Mouse (Mus musculus) liver, postnatal 0 days (tissue): Measurements from ENCODE around the gene Thtpa. TPM values are rescaled to one million over a fixed set of nuclear protein-coding genes. Genes with fewer than 3 reads are reported as not detected.

Experiments
- ATAC-seq: fragments of 200-750 bp; cut with Nextera tagmentation; 2 replicates; pipeline ENCODE4 v1.8.0; 2017; ENCODE audit warnings: mild to moderate bottlenecking, moderate library complexity
- DNase-seq: peaks from one replicate; pipeline ENCODE4 v3.0.0-alpha.2; 2016
- H3K27ac ChIP-seq: fragments of 300-500 bp; sonication (generic); 2 replicates; pipeline ENCODE4 v1.5.1; 2014; ENCODE audit warnings: antibody characterized with exemption, moderate library complexity, mild to moderate bottlenecking, low read depth
- H3K27me3 ChIP-seq: fragments of 300-500 bp; sonication (generic); 2 replicates; pipeline ENCODE4 v1.6.1; 2014; ENCODE audit warnings: low read length, control low read depth, mixed read lengths; ENCODE audit not compliant: insufficient read depth
- H3K36me3 ChIP-seq: fragments of 300-500 bp; sonication (generic); replicated peaks from 2 replicates; pipeline ENCODE4 v1.6.1; 2014; ENCODE audit warnings: mild to moderate bottlenecking, control low read depth, low read length, moderate library complexity, mixed read lengths; ENCODE audit not compliant: insufficient read depth
- H3K4me1 ChIP-seq: fragments of 300-500 bp; sonication (generic); 2 replicates; pipeline ENCODE4 v1.6.1; 2014; ENCODE audit warnings: antibody characterized with exemption, mild to moderate bottlenecking, control low read depth; ENCODE audit not compliant: insufficient read depth
- H3K4me2 ChIP-seq: fragments of 300-500 bp; sonication (generic); 2 replicates; pipeline ENCODE4 v1.6.1; 2014; ENCODE audit warnings: low read depth, mild to moderate bottlenecking, low read length, moderate library complexity, mixed read lengths
- H3K4me3 ChIP-seq: fragments of 300-500 bp; sonication (generic); 2 replicates; pipeline ENCODE4 v1.5.1; 2014; ENCODE audit warnings: low read depth, low read length
- H3K9ac ChIP-seq: fragments of 300-500 bp; sonication (generic); replicated peaks from 2 replicates; pipeline ENCODE4 v1.6.1; 2014; ENCODE audit warnings: mild to moderate bottlenecking, moderate library complexity
- H3K9me3 ChIP-seq: fragments of 300-500 bp; sonication (generic); 2 replicates; pipeline ENCODE4 v1.6.1; 2016; ENCODE audit warnings: mild to moderate bottlenecking, control low read depth, low read length, mixed read lengths
- CTCF ChIP-seq: sonication (generic); IDR thresholded peaks from 2 replicates; pipeline ENCODE4 v1.5.1; 2016; ENCODE audit warnings: antibody characterized with exemption, low read depth
- EP300 ChIP-seq: IDR thresholded peaks from 2 replicates; pipeline ENCODE4 v1.6.1; 2016; ENCODE audit warnings: antibody characterized with exemption, low read depth, mild to moderate bottlenecking
- WGBS: fragments of 180-500 bp; shearing (Covaris S2); extraction: QIAGEN DNeasy Blood & Tissue Kit; methylation state at CpG from one replicate; pipeline ENCODE4 v1.1.7; 2014; ENCODE audit not compliant: insufficient replicate concordance; 5-methylcytosine and 5-hydroxymethylcytosine counted together
- polyA plus RNA-seq: library from polyadenylated mRNA; unstranded; fragments of >200 nt; fragmentation: Nextera tagmentation; extraction: Ambion mirVana; gene quantifications from 2 replicates; pipeline ENCODE4 v1.2.1, GENCODE M21; 2015

Gene Thtpa
- polyA plus RNA-seq, 1 experiment from 2014 or later, result 7.0 TPM

DNA sequence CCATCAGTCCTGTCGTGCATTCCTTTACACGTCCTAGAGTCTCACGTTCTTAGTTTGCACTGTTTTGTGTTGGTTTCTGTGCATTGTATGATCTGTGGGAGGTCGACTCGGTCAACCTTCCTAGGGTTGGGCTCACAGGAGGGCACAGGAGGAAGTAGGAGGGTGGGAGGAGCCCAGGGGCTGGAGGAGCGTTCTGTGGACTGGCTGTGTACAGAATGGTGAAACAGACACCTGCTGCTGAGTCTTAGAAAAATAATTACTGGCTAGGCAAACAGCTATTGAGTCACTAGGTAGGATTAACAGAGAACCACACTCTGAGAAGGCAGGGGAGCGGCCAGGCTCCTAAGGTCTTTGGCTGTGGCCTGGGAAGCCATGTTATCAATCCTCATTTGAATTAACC lies 44.7 kb downstream of the Thtpa start:
- TF ChIP-seq EP300 (no peak), CTCF (no peak)
- no peak overlapping the region for H3K27ac ChIP-seq
- no peak overlapping the region for H3K4me3 ChIP-seq
- H3K9ac ChIP-seq, result no peak overlapping the region
- H3K9me3 ChIP-seq, result no peaks in the 10 kb centered on the region
- no peak for ATAC-seq
- 45% methylated on average over 7 of the region's 7 CpGs for WGBS
- no peaks in the 10 kb centered on the region for H3K27me3 ChIP-seq
- no peaks in the 10 kb centered on the region for H3K36me3 ChIP-seq
- no peak overlapping the region for H3K4me2 ChIP-seq
- H3K4me1 ChIP-seq, result no peaks in the 10 kb centered on the region
- DNase-seq, result no peak

DNA sequence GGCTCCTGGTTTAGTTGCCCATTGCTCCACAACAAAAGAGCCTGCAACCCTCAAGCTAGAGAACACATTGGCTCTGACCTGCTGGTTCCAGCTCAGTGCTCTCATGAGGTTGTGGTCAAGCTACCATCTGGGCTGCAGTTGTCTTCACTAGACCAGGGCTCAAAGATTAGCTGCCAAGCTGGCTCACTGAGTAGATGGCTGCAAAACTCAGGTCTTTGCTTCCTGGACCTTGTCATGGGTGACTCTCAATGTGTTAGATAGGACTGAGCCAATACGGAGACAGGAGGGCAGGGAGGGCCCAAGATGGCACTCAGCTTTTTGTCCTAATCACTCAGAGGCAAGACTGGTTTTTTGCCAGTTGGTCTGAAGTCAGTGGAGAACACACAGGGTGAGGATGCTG lies 51.7 kb downstream of the Thtpa start:
- H3K27me3 ChIP-seq, result no peaks in the 10 kb centered on the region
- peaks cover 3% of the 10 kb centered on the region; the same call in 1 of the 2 replicates for H3K4me1 ChIP-seq
- TF ChIP-seq CTCF (no peak), EP300 (no peak)
- no peak for ATAC-seq
- H3K4me2 ChIP-seq, result no peak overlapping the region
- H3K4me3 ChIP-seq, result no peak overlapping the region
- WGBS, result 71% methylated on average over 1 of the region's 1 CpGs
- H3K36me3 ChIP-seq, result no peaks in the 10 kb centered on the region
- H3K9me3 ChIP-seq, result no peaks in the 10 kb centered on the region
- no peak overlapping the region for H3K9ac ChIP-seq
- H3K27ac ChIP-seq, result 0 out of 2 replicates have a peak overlapping the region, but pooled peaks have one; percentile 2
- no peak for DNase-seq

DNA sequence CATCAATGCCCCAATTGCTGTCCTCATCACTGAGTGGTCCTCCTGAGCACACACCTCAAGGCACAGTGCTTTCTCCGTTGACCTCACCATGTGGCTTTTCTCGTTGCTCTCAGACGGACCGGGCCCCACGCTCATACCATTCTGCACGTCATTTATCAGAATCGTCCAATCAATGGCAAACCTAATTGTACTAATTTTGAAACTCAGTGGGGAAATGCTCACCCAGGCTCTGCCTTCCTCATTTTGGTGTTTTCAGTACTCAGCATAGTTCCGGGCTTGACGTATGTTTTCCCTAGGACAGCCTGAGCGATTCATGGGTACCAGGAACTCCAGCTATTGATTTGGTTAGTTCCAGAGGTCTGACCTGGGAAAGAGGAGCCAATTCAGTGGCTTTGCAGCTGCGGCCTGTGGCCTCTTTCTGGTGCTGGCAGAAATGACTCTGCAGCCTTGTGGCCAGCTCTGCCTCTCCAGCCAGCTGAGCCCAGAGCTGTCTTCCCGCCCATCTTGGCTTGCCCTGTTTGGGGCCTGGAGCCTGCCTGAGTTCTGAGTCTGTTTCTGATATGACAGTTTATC lies 52.3 kb downstream of the Thtpa start:
- H3K27ac ChIP-seq, result peak overlapping the region; percentile 19; the same call in 1 of the 2 replicates
- peaks cover 3% of the 10 kb centered on the region; the same call in 1 of the 2 replicates for H3K4me1 ChIP-seq
- no peak for TF ChIP-seq EP300
- TF ChIP-seq CTCF, result no peak
- WGBS, result 55% methylated on average over 12 of the region's 12 CpGs
- H3K27me3 ChIP-seq, result no peaks in the 10 kb centered on the region
- H3K4me3 ChIP-seq, result no peak overlapping the region
- H3K9ac ChIP-seq, result no peak overlapping the region
- H3K4me2 ChIP-seq, result no peak overlapping the region
- DNase-seq (no peak), ATAC-seq (peak; percentile 81)
- H3K9me3 ChIP-seq, result no peaks in the 10 kb centered on the region
- no peaks in the 10 kb centered on the region for H3K36me3 ChIP-seq

DNA sequence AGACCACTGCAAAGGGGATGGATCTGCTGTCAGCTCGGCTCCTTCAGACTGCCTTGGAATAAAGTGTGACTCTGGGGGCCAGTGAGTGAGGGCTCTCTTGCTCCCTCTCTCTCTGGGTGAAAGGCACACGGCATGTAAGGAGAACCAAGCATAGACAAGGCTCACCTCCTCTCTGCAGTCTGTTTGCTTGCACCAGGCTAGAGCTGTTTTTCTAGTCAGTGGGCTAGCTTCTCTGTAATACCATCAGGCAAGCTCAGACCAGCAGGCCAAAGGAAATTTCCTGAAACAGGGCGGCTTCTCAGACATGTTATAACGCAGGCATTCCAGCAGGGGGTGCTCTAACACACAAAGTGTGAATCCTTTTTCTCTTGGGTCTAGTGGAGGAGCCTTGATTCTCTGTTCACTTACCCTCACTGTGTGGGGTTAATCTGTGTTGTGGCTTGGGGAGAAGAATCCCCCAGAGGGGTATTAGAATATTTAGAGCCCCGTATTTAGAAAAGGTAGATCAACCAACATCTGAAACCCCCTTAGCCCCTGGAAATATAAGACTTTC lies 53.9 kb downstream of the Thtpa start:
- no peak overlapping the region for H3K27ac ChIP-seq
- H3K4me3 ChIP-seq, result no peak overlapping the region
- WGBS, result 36% methylated on average over 5 of the region's 5 CpGs
- H3K4me1 ChIP-seq, result peaks cover 3% of the 10 kb centered on the region; the same call in 1 of the 2 replicates
- H3K27me3 ChIP-seq, result no peaks in the 10 kb centered on the region
- no peak overlapping the region for H3K4me2 ChIP-seq
- TF ChIP-seq CTCF (peak; percentile 82), EP300 (no peak)
- ATAC-seq (no peak), DNase-seq (peak; percentile 72)
- H3K36me3 ChIP-seq, result no peaks in the 10 kb centered on the region
- no peaks in the 10 kb centered on the region for H3K9me3 ChIP-seq
- H3K9ac ChIP-seq, result no peak overlapping the region

Other genes with a start within 250 kb of the Thtpa start
- gene Homez, start 223.8 kb upstream of the Thtpa start, polyA plus RNA-seq, result 3.9 and 4.0 TPM in 2 replicates
- gene Ppp1r3e, start 217.2 kb upstream of the Thtpa start, polyA plus RNA-seq, result 0.85 and 0.99 TPM in 2 replicates
- gene Bcl2l2, start 211.4 kb upstream of the Thtpa start, polyA plus RNA-seq, result 1.1 and 1.4 TPM in 2 replicates
- gene Gm20521, start 211.3 kb upstream of the Thtpa start, polyA plus RNA-seq, result 0.11 and 0.19 TPM in 2 replicates
- 38.2 and 46.6 TPM in 2 replicates for gene Pabpn1, start 202.3 kb upstream of the Thtpa start, polyA plus RNA-seq
- gene Slc22a17, start 181.7 kb upstream of the Thtpa start, polyA plus RNA-seq, result 1.1 TPM in 2 replicates
- 0.21 and 0.26 TPM in 2 replicates for gene Efs, start 168.7 kb upstream of the Thtpa start, polyA plus RNA-seq
- not detected in 2 replicates for gene Il25, start 162.1 kb upstream of the Thtpa start, polyA plus RNA-seq
- gene Cmtm5, start 158.5 kb upstream of the Thtpa start, polyA plus RNA-seq, result 0.17 TPM in 1 of 2 replicates, not detected in the other
- 0.36 TPM in 2 replicates for gene Myh6, start 127.9 kb upstream of the Thtpa start, polyA plus RNA-seq
- not detected in 2 replicates for gene Gm17428, start 117.9 kb upstream of the Thtpa start, polyA plus RNA-seq
- 0.18 and 2.0 TPM in 2 replicates for gene Myh7, start 100.2 kb upstream of the Thtpa start, polyA plus RNA-seq
- 30.6 and 32.0 TPM in 2 replicates for gene Ngdn, start 79.3 kb upstream of the Thtpa start, polyA plus RNA-seq
- gene Zfhx2, start 2.5 kb upstream of the Thtpa start, polyA plus RNA-seq, result 0.78 and 1.0 TPM in 2 replicates
- 7.8 and 9.6 TPM in 2 replicates for gene Ap1g2, start 11.8 kb downstream of the Thtpa start, polyA plus RNA-seq
- not detected in 2 replicates for gene Jph4, start 22.2 kb downstream of the Thtpa start, polyA plus RNA-seq
- gene Dhrs2, start 127.2 kb downstream of the Thtpa start, polyA plus RNA-seq, result not detected in 2 replicates